Mouse (Mus musculus): ENCODE results near the gene Tnpo3.
A peak's percentile ranks its signal among the peaks of the same experiment; 100 is the strongest.

The Tnpo3 gene

DNA sequence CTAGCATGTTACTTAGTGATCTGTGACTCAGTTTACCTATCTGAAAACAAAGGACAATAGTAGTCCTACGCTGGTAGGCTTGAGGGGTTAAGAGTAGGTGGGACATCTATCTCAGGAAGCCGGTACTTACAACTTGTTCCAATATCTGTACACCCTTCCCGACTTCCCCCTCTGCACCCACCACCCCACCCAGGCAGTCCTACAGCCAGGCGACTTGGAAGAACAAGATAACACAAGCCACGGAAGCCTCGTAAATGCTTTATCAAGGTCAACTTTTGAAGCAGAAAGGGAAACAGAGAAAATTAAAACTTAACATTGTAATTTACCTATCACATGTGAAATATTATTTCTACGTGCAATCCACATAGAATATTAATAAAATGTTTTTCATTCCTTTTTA is 109.5 kb downstream of the Tnpo3 start:
- TF ChIP-seq POU5F1 (IDR thresholded peaks at IDR 0.05; ENCODE audit: borderline replicate concordance, low read length) (no peak), CTCF (conservative IDR thresholded peaks at IDR 0.05; ENCODE audit: low read length) (no peak), NANOG (IDR thresholded peaks at IDR 0.05; ENCODE audit: borderline replicate concordance, low read length) (no peak)
- peaks cover 51% of the 10 kb centered on the region for H3K27me3 ChIP-seq (ENCODE audit: insufficient read depth, low read length)
- H3K9me3 ChIP-seq (ENCODE audit: low read length), result no peaks in the 10 kb centered on the region
- H3K36me3 ChIP-seq (ENCODE audit: insufficient read depth, low read length), result no peaks in the 10 kb centered on the region
- H3K4me1 ChIP-seq (replicated peaks; ENCODE audit: low read depth, low read length), result peaks cover 30% of the 10 kb centered on the region
- H3K4me3 ChIP-seq (replicated peaks; ENCODE audit: low read length), result no peak overlapping the region

DNA sequence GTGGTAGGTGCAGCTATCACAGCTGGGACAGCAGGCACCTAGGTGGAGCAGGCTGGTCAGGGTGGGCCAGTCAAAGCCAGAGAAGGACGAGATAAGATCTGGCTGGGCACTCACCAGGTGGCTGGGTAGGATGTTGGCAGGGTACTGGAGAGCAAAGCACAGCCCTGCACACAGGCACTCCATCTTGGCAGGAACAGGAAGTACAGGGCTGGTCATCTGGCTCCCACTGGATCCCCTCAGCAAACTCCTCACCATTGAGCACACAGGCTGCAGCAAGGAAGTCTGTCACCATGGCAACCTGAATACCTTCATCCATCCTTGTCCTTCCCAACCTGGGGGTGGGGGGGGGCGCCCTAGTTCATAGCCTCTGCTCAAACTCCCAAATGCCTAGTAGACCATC is 111.9 kb downstream of the Tnpo3 start:
- H3K27me3 ChIP-seq (ENCODE audit: insufficient read depth, low read length), result peaks cover 51% of the 10 kb centered on the region
- H3K4me1 ChIP-seq (replicated peaks; ENCODE audit: low read depth, low read length), result peaks cover 30% of the 10 kb centered on the region
- TF ChIP-seq CTCF (conservative IDR thresholded peaks at IDR 0.05; ENCODE audit: low read length), result no peak
- TF ChIP-seq NANOG (IDR thresholded peaks at IDR 0.05; ENCODE audit: borderline replicate concordance, low read length), result no peak
- TF ChIP-seq POU5F1 (IDR thresholded peaks at IDR 0.05; ENCODE audit: borderline replicate concordance, low read length), result no peak
- H3K9me3 ChIP-seq (ENCODE audit: low read length), result no peaks in the 10 kb centered on the region
- peak overlapping the region; percentile 70; the same call in 1 of the 2 replicates for H3K4me3 ChIP-seq (replicated peaks; ENCODE audit: low read length)
- H3K36me3 ChIP-seq (ENCODE audit: insufficient read depth, low read length), result no peaks in the 10 kb centered on the region

GRCm38 (mm10) chr6:29496270-29496669 is 113.4 kb downstream of the Tnpo3 start:
- TF ChIP-seq CTCF (conservative IDR thresholded peaks at IDR 0.05; ENCODE audit: low read length) (no peak), POU5F1 (IDR thresholded peaks at IDR 0.05; ENCODE audit: borderline replicate concordance, low read length) (no peak)
- H3K4me1 ChIP-seq (replicated peaks; ENCODE audit: low read depth, low read length), result peaks cover 33% of the 10 kb centered on the region
- H3K4me3 ChIP-seq (replicated peaks; ENCODE audit: low read length), result peak overlapping the region; percentile 77
- peaks cover 66% of the 10 kb centered on the region for H3K27me3 ChIP-seq (ENCODE audit: insufficient read depth, low read length)
- H3K9me3 ChIP-seq (ENCODE audit: low read length), result no peaks in the 10 kb centered on the region
- no peaks in the 10 kb centered on the region for H3K36me3 ChIP-seq (ENCODE audit: insufficient read depth, low read length)

GRCm38 (mm10) chr6:29494101-29494500 is 115.6 kb downstream of the Tnpo3 start:
- TF ChIP-seq NANOG (IDR thresholded peaks at IDR 0.05; ENCODE audit: borderline replicate concordance, low read length) (no peak), CTCF (conservative IDR thresholded peaks at IDR 0.05; ENCODE audit: low read length) (no peak), POU5F1 (IDR thresholded peaks at IDR 0.05; ENCODE audit: borderline replicate concordance, low read length) (no peak)

More at GRCm38 (mm10) chr6:29494101-29494500, 115.6 kb downstream of the Tnpo3 start:
- Histone ChIP-seq H3K9me3 (ENCODE audit: low read length) (no peaks in the 10 kb centered on the region), H3K27me3 (ENCODE audit: insufficient read depth, low read length) (peaks cover 76% of the 10 kb centered on the region), H3K4me1 (replicated peaks; ENCODE audit: low read depth, low read length) (peaks cover 47% of the 10 kb centered on the region), H3K4me3 (replicated peaks; ENCODE audit: low read length) (no peak overlapping the region), H3K36me3 (ENCODE audit: insufficient read depth, low read length) (no peaks in the 10 kb centered on the region)

All from E14TG2a.4 (cell line).